Comparison of ENCODE assay signal across 28 mouse cellular contexts in genomic region chr6:148328928-148329327, GRCm38 (mm10).
A peak's percentile ranks its signal among the peaks of the same experiment; 100 is the strongest.
DNase-seq lines count a peak whose midpoint lies in the region; ATAC-seq and TF ChIP-seq lines count a peak whose summit lies in the region.
"Had no signal": no experiment of that assay in that cellular context is flagged by ENCODE, and none has a peak within 500 bp of the region (broad histone marks: within the 10 kb centered on the region; RNA-seq: fewer than 3 reads in every experiment).

No protein-coding gene starts in this region.

- H3K27ac ChIP-seq in heart, adult 2 months = peak overlapping the region; percentile 59
- peak overlapping the region; percentile 20; the same call in 1 of the 2 replicates for H3K27ac ChIP-seq in heart, embryonic 15.5 days
- H3K27ac ChIP-seq: embryonic facial prominence, embryonic 12.5 days; embryonic facial prominence, embryonic 15.5 days; hindbrain, embryonic 13.5 days; intestine, embryonic 15.5 days; kidney, embryonic 15.5 days had no signal

- intact Hi-C loops in gastrocnemius, postnatal 36 days (cut with DNase I) = no loop called here
- intact Hi-C loops in heart, adult 2 months (cut with DNase I) = no loop called here
- intact Hi-C loops in heart, postnatal 10 days (cut with DNase I) = no loop called here

- H3K36me3 ChIP-seq in heart, adult 2 months (ENCODE audit: control insufficient read depth, insufficient read depth, low read length) = peaks cover 24% of the 10 kb centered on the region
- no peaks in the 10 kb centered on the region for H3K36me3 ChIP-seq in heart, embryonic 15.5 days
- H3K36me3 ChIP-seq: embryonic facial prominence, embryonic 12.5 days; embryonic facial prominence, embryonic 15.5 days; G1E; hindbrain, embryonic 13.5 days; intestine, embryonic 15.5 days; kidney, embryonic 15.5 days had no signal

- no peak overlapping the region for H3K4me2 ChIP-seq in heart, embryonic 15.5 days
- H3K4me2 ChIP-seq: embryonic facial prominence, embryonic 12.5 days; embryonic facial prominence, embryonic 15.5 days; hindbrain, embryonic 13.5 days; intestine, embryonic 15.5 days; kidney, embryonic 15.5 days had no signal

- DNase-seq in gastrocnemius, adult 18-20 months (ENCODE audit: low spot score) = peak; percentile 9
- no peak for DNase-seq in gastrocnemius, postnatal 36 days
- DNase-seq in heart, adult 2 months = no peak
- DNase-seq in heart, postnatal 10 days = no peak
- DNase-seq in heart, adult 9 months (ENCODE audit: low spot score in 2 of 2) = no peak
- DNase-seq in brain, adult 2 months (ENCODE audit: low read depth, low spot score) = peak; percentile 47
- DNase-seq in urinary bladder, postnatal 36 days (ENCODE audit: low spot score in 2 of 2) = no peak
- DNase-seq: adrenal gland, postnatal 10 days; adrenal gland, postnatal 36 days; B cell, adult 2 months; cerebellum, adult 11 months; cerebellum, adult 2 months; cerebellum, adult 9-11 months; cerebellum, postnatal 25 days; forebrain, postnatal 0 days; kidney, adult 11 months; kidney, adult 8-10 months had no signal

- no peaks in the 10 kb centered on the region; the same call in 1 of the 2 replicates for H3K79me2 ChIP-seq in heart, adult 2 months (replicated peaks; ENCODE audit: control insufficient read depth, insufficient read depth, low read length)

- no peak for ATAC-seq in heart, embryonic 15.5 days (replicated peaks; ENCODE audit: insufficient number of reproducible peaks, insufficient read depth, low FRiP score, low read depth)
- ATAC-seq: forebrain, embryonic 14.5 days; forebrain, postnatal 0 days; hindbrain, embryonic 16.5 days; intestine, embryonic 15.5 days; Patski had no signal

- no peak overlapping the region for H3K4me3 ChIP-seq in heart, adult 2 months
- H3K4me3 ChIP-seq in heart, embryonic 15.5 days = no peak overlapping the region
- H3K4me3 ChIP-seq: embryonic facial prominence, embryonic 12.5 days; embryonic facial prominence, embryonic 15.5 days; hindbrain, embryonic 13.5 days; intestine, embryonic 15.5 days; kidney, embryonic 15.5 days had no signal

- H3K4me1 ChIP-seq in heart, adult 2 months (ENCODE audit: control insufficient read depth, insufficient read depth, low read length) = peaks cover 1% of the 10 kb centered on the region; the same call in 1 of the 2 replicates
- H3K4me1 ChIP-seq in heart, embryonic 15.5 days (replicated peaks) = no peaks in the 10 kb centered on the region
- H3K4me1 ChIP-seq: embryonic facial prominence, embryonic 12.5 days; embryonic facial prominence, embryonic 15.5 days; hindbrain, embryonic 13.5 days; intestine, embryonic 15.5 days; kidney, embryonic 15.5 days had no signal

- no peak for TF ChIP-seq POLR2A in heart, adult 2 months (IDR thresholded peaks at IDR 0.05; ENCODE audit: insufficient read depth, low read depth, low read length)

- no peaks in the 10 kb centered on the region for H3K27me3 ChIP-seq in heart, adult 2 months (ENCODE audit: control insufficient read depth, insufficient read depth, low read length)
- no peaks in the 10 kb centered on the region for H3K27me3 ChIP-seq in heart, embryonic 15.5 days
- H3K27me3 ChIP-seq: CH12.LX; embryonic facial prominence, embryonic 12.5 days; embryonic facial prominence, embryonic 15.5 days; hindbrain, embryonic 13.5 days; intestine, embryonic 15.5 days; kidney, embryonic 15.5 days; Patski had no signal

- no peaks in the 10 kb centered on the region for H3K9me3 ChIP-seq in heart, embryonic 15.5 days (replicated peaks)
- H3K9me3 ChIP-seq: embryonic facial prominence, embryonic 12.5 days; embryonic facial prominence, embryonic 15.5 days; G1E; hindbrain, embryonic 13.5 days; intestine, embryonic 15.5 days; kidney, embryonic 15.5 days had no signal

- 63% methylated on average over 2 of the region's 2 CpGs for WGBS in heart, adult 2 months
- WGBS in heart, embryonic 15.5 days = 60% methylated on average over 2 of the region's 2 CpGs

- H3K9ac ChIP-seq in heart, adult 2 months (ENCODE audit: low read depth, low read length) = no peak overlapping the region
- no peak overlapping the region for H3K9ac ChIP-seq in heart, embryonic 15.5 days
- H3K9ac ChIP-seq: embryonic facial prominence, embryonic 12.5 days; embryonic facial prominence, embryonic 15.5 days; forebrain, postnatal 0 days; hindbrain, embryonic 13.5 days; intestine, embryonic 15.5 days; kidney, embryonic 15.5 days had no signal

- peak; percentile 43 for TF ChIP-seq CTCF in heart, adult 2 months (IDR thresholded peaks at IDR 0.05)

- no peak for TF ChIP-seq EP300 in heart, adult 2 months (IDR thresholded peaks at IDR 0.05; ENCODE audit: insufficient read depth, low read depth, low read length)

Comparison
In these comparisons a context has a peak if more than half of its experiments do, and no peak if none do; other contexts are left out.
1. DNase-seq: peak in gastrocnemius, adult 18-20 months (single experiment) and brain, adult 2 months (single experiment); none in gastrocnemius, postnatal 36 days (0 of 2), heart, adult 2 months (0 of 2), heart, postnatal 10 days (0 of 2), heart, adult 9 months (0 of 2) and urinary bladder, postnatal 36 days (0 of 2).